Mouse (Mus musculus) adrenal gland, postnatal 4 days (tissue): ENCODE measurements around the gene Pip4k2a. TPM values are rescaled to one million over a fixed set of nuclear protein-coding genes. Genes with fewer than 3 reads are reported as not detected.

Experiments used
- DNase-seq, 2 experiments: peaks; one replicate each; pipeline ENCODE4 v3.0.0; 2021 to 2022; ENCODE audit warnings: low spot score in 2 of 2, mixed read lengths in 2 of 2
- total RNA-seq, 2 experiments: library from RNA; stranded (reverse); gene quantifications; 2 replicates each; pipeline ENCODE4 v1.2.3; 2021

Pip4k2a gene
- total RNA-seq, 2 experiments from 2014 or later, result 23.8 to 25.1 TPM

DNA sequence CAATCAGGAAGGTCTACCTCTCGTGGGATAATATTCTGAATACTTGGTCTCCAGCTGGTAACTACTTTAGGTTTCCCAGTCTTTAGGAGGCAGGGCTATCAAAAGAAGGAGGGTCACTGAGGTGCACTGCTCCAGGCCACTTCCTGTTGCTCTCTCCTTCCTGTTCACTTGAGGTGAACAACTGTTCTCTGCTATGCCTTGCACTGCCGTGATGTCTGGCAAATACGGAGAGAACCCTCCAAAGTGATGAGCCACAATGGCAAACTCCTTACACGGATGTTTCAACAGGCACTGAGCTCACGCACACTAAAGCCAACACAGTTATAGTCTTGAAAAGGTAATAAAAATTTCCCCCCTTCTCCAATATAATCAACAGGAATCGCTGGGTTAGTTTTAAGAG, 15.3 kb downstream of the Pip4k2a start:
- no peak for DNase-seq

DNA sequence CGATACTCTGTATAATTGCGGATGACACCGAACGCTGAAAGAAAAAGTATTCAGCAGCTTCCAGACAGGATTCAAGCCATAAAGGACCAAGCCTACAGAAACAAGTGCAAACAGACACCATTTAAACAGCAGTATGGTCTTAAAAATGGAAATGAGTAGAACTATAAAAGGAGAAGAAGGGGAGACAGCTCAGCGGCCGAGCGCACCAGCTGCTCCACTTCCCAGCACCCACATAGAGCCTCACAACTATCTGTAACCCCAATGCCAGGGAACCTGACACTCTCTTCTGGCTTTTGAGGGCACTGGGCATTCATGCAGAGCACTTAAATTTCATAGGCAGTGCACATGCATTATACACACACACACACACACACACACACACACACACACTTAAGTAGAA, 18.3 kb downstream of the Pip4k2a start:
- DNase-seq, result no peak

DNA sequence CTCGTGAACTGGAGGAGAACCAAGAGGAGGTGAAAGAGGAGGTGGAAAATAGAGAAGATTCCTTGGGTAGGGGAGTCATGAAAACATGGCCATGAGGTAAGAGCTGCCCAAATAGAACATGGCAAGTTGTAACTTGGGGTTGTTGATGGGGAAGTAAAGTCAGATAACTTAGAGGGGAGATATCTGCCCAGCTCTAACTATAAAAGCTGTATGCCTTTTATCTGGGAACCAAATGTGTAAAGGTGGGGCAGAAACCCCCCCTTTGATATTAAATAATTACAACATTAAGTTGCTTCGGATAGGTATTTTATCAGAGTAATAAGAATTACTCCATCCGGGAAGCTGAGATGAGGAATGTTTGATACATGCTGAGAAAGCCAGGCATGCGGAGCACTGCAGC, 18.9 kb downstream of the Pip4k2a start:
- DNase-seq, result no peak

DNA sequence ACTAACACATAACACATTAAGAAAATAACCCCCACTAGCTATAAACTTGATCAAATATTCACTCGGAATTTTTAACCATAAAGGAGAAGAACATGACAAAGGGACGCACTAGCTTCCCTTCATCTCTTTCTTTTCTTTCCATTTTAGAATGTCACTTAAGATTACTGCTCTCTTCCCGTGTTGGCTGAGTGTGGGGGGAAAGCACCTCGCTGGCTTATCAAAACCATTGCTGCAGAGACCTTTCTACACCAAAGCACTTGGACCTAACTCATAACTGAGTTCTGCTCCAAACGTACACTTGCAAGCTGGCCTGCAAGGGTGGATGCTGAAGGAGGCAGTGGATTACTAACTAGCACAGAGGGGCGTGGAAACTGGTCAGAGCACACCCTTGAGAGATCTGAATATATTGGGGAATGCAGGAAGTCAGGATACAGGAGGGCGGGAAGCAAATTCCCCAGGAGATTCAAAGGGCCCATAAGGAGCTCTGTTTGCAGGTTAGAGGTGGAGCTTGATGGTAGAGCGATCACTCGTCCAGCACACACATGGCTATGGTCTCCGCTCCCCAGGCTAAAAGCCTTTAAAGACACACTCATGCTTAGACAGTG, 20.6 kb downstream of the Pip4k2a start:
- no peak for DNase-seq

DNA sequence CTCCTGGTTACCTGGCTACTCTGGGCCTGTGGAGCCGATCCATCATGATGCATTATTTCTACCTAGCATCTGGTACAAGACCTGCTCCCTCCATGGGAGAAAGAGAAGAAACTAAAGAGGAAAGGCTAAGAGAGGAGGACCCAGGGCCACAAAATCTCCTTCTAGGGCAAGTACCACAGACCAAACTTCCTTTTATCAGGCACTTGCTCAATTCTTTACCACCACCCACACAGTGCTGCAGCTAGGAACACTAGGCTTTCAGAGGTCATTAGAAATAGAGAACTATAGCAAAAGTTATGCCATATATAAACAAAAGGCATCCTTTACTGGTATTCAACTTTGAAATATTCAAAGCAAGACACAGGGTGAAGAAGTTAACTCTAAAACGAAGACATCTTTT, 21.8 kb downstream of the Pip4k2a start:
- no peak for DNase-seq

DNA sequence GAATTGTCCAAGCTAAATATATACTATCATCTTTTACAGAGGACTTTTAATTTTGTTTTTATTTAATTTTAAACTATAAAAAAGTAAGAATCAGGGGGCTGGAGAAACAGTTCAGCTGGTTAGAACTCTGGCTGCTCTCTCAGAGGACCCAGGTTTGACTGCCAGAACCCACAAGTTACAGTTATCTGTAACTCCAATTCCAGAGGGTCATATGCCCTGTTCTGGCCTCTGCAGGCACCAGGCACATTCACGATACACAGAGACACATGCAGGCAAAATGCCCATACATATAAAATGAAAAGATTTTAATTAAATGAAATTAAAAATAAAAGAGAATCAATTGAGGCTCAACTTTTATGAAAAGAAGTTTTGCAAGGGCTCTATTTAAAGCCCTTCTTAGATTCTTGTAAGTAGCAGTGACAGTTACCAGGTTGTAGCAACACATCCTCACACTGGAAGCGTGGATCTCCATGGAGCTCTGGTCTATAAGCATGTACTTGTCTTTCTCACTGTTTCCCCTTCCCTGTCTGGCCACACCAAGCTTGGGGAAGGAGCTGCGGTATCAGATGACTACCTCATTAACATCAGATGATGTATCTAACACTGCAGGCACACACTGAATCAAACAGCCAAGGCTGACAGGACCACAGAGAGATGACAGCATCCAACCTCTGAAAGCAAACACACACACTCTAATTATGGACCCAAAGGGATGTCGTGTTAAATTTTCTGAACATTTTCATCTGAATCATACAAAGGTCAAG, 22.9 kb downstream of the Pip4k2a start:
- no peak for DNase-seq

DNA sequence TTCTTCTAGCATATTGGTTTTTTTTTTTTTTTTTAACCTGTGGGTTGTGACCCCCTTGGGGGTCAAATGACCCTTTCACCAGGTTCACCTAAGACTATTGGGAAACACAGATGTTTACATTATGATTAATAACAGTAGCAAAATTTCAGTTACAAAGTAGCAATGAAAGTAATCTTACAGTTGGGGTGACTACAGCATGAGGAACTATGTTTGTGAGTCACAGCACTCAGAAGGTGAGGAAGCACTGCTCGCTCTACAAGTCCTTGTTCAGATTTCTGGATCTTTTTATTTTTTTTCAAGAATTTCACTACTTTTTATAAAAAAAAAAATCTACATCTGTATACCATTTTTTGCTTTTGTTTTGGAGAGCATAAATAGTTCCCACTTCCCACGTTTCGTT, 26.4 kb downstream of the Pip4k2a start:
- DNase-seq, result no peak

DNA sequence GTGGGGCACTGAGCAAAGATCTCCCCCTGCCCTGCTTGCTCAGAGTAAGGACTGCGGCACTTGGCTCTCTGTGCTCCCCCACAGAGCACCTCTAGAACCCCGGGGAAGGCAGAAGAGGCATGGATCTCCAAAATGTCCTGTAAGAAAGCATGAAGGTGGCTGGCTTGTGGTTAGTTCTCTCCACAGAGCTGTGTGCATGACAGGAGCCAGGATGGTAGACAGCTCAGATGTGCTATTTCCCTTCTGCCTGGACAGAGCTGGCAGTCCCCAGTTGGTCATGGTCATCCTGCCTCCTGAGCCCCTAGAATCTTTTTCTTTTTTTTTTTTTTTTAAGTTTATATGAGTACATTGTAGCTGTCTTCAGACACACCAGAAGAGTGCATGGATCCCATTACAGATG, 27.5 kb downstream of the Pip4k2a start:
- no peak for DNase-seq

DNA sequence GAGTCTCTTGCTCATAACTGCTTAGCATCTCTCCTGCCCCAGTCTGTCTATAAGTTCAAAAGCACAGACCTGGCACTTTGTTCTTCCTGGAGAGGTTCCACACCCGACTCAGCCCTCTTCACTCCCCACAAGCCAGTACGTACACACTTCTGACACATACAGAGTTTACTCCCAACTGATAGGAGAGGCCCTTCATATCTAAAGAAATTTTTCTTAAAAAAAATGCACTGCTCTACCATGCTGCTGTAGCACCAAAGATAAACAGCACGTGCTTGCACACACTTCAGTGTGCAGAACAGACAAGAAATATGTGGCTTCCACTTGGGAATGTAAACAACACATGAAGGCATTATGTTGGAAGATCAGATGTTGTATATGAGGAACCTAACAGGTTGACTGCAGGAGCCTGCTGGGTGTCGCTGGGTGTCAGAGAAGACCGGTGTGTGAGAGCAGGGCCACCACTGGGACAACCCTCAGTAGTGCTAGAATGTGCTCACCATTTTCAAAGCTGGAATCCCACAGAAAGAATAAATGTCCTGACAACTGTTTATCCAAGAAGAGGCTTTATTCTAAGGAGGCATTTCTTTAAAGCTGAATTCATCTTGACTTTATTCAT, 28.8 kb downstream of the Pip4k2a start:
- no peak for DNase-seq

DNA sequence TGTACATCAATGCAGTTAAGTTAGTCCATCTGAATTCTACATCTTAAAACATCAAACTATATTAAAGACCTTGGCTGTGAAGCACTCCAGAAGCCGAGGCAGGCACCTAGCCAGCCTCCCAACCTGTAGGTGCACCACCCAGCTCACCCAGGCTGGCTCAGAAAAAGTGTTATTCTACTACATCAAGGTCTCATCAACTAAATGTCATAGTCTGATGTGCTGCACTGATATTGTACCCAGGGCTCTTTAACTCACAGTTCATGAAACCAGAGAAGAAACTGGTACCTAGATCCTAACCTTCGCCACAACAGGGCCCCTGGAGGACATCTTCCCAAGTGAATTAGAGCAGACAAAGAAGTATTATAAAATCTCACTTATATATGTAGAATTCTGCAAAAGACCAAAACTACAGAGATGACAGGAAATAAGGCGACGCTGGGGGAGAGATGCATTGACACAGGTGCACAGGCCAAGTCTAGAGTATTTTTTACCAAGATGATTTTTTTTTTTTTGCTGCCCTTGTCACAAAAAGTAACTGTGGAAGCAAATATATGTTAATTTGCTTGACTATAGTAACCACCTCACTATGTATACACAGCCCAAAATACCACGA, 30.4 kb downstream of the Pip4k2a start:
- no peak for DNase-seq

DNA sequence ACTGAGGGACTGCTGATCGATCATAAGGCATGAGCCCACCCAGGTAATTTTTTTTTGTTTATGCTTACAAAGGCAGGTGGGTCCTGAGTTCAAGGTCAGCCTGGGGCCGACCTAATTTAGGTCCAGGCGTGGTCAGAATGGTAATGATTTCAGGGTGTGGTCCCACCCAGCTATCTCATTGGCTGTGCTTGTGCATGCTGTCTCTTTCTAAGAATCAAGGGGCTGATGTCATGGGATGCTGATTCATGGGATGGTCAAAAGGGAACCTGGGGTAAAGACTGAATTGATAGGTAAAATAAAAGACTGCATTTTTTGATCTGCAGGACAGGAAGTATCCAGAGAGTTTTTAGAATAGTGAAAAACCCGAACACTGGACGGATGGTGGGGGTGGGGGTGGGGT, 31.4 kb downstream of the Pip4k2a start:
- no peak for DNase-seq

DNA sequence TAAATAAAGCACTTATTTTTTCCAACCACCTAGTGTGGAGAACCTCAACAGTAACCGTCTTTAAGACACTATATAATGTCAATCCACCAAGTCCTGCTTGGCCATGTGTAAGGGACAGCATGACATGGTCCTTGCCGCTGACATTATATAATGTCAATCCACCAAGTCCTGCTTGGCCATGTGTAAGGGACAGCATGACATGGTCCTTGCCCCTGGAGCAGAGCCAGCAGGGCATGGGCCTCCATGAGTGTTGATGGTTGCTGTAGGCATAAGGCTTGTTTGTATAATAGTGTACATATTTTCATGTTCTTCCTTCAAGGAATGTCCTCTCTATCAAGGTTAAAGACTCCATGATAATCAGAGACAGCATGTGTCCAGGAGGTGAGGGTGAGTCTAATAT, 32.0 kb downstream of the Pip4k2a start:
- no peak for DNase-seq

DNA sequence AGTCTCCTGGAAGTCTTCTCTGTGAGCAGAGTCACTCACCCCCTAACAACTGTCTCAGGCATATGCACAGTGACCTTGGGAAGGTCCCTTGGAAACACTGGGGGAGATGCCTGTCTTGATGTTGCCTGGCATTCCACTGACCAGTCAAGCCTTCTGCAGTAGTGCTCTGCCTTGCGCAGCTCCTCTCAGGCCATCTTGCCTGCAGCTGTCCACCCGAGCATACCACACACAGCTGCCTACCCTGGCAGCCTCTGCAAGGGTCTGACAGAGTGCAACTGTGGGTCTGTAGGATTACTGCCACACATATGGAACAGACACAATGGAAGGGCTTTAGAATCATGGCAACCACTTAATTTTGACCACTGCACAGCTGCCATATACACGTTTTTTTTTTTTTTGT, 32.8 kb downstream of the Pip4k2a start:
- DNase-seq, result no peak

DNA sequence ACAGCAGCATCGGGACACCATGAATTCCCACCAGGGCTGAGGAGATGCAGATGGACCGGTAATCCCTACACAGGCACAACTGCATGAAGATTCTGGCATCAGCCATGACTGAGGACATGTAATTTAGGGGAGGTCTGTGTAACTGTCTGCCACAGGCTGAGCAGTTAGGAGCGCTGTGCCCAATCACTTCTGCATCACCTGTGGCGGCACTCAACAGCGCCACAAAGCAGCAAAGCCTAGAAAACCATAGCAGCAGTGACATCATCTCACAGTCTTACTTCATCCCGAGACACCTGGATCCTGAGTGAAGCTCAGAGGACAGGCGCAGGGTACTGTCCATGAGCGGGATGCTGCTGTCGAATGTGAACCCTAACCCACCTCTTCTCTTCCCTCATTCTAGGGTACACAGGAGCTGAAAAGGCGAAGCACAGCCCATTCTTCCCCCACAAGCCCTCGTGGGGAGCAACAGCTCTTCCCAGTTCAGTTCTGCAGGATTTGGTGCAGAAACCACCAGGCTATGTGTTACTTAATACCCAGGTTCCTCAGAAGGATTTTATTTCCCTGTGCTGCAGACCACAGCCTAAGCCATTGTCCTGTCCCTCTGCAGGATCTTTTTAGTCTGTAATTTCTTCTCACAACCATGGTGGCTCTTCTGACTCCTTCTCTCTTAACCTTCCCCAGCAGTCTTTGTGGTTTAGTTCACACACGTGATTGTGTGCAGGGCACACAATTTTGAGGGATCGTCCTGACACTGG, 34.5 kb downstream of the Pip4k2a start:
- no peak for DNase-seq

DNA sequence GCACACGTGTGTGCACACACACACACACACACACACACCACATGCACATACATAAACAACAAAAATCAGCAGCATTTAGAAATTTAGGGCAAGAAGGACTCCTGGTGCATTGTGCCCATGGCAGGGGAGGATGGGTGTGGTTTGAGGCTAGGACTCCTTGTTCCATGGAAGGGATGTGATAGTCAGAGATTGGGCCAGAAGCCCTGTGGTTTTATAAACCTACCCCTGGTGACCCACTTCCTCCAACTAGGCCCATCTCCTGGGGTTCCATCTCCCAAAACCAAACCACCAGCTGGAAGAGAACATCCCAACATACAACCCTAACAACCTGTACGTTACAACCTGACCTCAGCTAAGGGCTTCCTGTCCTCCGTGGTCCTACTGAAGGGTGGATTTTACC, 35.4 kb downstream of the Pip4k2a start:
- no peak for DNase-seq

DNA sequence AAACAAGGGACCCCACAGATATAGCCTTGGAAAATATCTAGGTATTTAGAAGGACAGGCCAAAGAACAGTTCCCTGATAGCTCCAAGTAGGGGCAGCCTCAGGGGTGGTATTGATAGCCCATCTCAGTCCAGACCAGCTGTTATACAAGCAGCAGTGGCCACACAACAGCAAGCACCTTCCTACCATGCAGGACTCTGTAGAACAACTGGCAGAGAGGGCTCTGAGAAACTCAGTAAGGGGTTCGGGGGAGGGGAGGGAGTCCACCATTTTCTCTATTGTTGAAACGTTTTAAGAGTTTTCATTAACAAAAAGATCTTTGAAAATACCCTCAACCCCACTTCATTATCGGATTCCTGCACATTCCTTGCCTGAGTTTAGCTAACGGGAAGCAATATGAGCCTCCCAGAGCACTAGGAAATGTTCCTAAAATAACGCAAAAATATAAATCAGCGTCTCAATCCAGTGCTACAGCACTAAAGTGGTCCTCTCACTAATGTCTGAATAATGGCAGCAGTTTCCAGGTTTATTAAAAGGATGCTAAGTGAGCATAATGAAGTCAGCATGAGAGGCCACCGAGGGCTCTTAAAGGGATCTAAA, 37.5 kb downstream of the Pip4k2a start:
- DNase-seq, result no peak

DNA sequence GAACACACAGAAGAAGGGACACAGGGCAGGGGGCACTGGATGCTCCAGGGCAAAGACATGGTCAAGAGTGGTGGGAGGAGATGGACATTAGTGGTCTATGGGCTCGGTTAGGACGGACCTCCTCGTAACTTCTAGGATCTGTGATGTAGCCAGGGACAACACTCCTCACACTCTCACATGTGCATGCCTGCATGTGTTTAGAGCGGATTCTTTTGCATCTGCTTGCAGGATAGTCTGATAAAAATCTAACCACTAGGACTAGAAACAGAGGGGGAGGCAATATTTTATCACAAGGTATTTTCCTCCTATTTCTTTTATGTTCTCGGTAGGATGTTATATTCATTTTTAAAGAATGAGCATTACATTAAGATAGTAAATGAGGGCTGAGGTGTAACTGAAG, 38.4 kb downstream of the Pip4k2a start:
- DNase-seq, result no peak

DNA sequence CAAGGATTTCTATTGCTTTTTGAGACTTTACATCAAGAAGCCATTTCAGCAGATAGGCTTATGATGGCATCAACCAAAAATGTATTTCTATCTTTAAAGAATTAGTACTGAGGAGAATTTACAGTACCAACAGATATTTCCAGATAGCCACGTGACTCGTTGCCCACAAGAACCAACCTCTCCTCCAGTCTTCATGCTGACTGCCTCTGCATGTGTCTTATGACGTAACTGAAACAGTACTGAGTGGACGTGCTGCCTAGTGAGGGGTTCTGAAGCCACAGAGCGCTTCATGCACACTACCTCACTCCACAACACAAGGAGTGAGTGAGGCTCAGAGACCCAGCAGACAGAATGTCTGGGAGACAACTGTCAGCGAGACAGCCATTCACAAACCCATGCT, 38.9 kb downstream of the Pip4k2a start:
- DNase-seq, result no peak

DNA sequence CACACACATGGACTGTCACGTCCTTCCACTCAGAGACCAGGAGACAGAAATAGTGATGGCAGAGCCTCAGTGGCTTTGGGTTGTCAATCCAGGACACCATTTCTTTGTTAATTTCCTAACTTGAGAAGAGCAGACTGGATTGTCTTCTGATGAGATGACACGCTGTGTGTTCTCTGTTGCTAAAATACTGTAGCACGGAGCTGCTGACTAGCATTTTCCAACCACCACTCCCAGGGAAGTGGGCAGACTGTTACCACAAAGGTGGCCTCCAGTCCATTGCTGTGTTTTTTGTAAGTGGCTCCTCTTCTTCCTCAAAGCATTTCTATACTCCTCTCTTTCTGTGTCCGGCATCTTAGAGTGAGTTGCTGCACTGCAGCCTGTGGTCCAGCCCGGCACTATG, 39.4 kb downstream of the Pip4k2a start:
- no peak for DNase-seq

DNA sequence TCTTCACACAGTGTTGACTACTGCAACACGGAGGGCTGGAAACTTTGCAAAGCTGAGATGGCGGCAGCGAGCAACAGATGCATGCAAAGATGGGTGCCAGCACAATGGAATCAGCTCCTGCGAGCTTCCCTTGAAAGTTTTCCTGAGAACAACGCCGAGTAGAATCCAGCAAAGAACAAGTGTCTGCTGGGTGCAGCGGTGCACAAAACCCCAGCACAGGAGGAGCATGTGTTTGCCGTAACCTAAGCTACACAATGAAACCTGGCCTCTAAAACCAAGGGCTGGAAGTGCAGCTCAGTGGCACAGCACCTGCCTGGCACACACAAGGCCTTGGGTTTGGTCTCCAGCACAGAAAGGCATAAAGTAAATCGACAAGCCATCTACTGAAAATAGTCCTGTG, 39.9 kb downstream of the Pip4k2a start:
- no peak for DNase-seq

DNA sequence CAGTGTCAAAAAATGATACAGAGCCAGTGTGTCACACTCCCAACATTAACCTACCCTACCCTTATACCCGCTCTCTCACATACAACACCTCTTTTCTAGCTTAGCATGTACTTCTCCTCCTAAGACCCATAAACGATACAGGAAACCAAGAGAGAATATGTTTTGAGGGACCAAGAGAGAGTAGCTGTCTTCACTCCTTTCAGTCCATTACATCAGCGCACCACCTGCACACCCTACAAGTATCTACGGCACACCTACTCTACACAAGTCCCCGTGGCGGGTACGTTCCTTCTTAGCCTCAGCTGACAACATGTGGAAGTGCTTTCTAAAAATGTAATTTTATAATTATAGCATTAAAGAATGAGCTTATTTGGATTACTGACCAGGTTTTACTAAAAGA, 40.5 kb downstream of the Pip4k2a start:
- no peak for DNase-seq
